Mouse (Mus musculus): ENCODE results near the gene 4932438A13Rik. TPM values are rescaled to one million over a fixed set of nuclear protein-coding genes. Genes with fewer than 3 reads are reported as not detected.
A peak's percentile ranks its signal among the peaks of the same experiment; 100 is the strongest.

4932438A13Rik gene
- total RNA-seq, 4 experiments from 2014 or later, result 41.7 to 79.0 (median 59.9) TPM

GRCm38 (mm10) chr3:36941572-36941971 is 78.7 kb downstream of the 4932438A13Rik start:
- no peak for DNase-seq

GRCm38 (mm10) chr3:36942108-36942507 is 79.2 kb downstream of the 4932438A13Rik start:
- peak; percentile 8 for DNase-seq

- DNase-seq, result no peak
Measured at GRCm38 (mm10) chr3:36943706-36944105, 80.8 kb downstream of the 4932438A13Rik start.

- no peak for DNase-seq
Measured at GRCm38 (mm10) chr3:37037979-37038378, 175.1 kb downstream of the 4932438A13Rik start.

- peak; percentile 21 for DNase-seq
Measured at GRCm38 (mm10) chr3:37039811-37040210, 176.9 kb downstream of the 4932438A13Rik start.

GRCm38 (mm10) chr3:37051491-37051890 is 188.6 kb downstream of the 4932438A13Rik start:
- no peak for DNase-seq

GRCm38 (mm10) chr3:37063406-37063805 is 200.5 kb downstream of the 4932438A13Rik start, which contains the start of gene Adad1:
TSS of gene Adad1 (plus strand) at chr3:37063527.
- DNase-seq, result no peak

- peak; percentile 11 for DNase-seq
Measured at GRCm38 (mm10) chr3:37073211-37073610, 210.3 kb downstream of the 4932438A13Rik start.

GRCm38 (mm10) chr3:37084860-37085259 is 222.0 kb downstream of the 4932438A13Rik start:
- no peak for DNase-seq

GRCm38 (mm10) chr3:37090721-37091120 is 227.8 kb downstream of the 4932438A13Rik start:
- no peak for DNase-seq

Other genes with a start within 250 kb of the 4932438A13Rik start
- gene Bbs7, start 249.6 kb upstream of the 4932438A13Rik start, total RNA-seq (2022), result 10 to 100 TPM in 3 of 4 experiments, 1 to 10 TPM in 1; 8.1 to 14.5 (median 13.9) TPM
- gene Trpc3, start 172.9 kb upstream of the 4932438A13Rik start, total RNA-seq (2022), result 1 to 10 TPM; 3.2 to 5.3 (median 3.6) TPM
- not detected for gene Adad1, start 200.4 kb downstream of the 4932438A13Rik start, total RNA-seq (2022)